In the genomic region with DNA sequence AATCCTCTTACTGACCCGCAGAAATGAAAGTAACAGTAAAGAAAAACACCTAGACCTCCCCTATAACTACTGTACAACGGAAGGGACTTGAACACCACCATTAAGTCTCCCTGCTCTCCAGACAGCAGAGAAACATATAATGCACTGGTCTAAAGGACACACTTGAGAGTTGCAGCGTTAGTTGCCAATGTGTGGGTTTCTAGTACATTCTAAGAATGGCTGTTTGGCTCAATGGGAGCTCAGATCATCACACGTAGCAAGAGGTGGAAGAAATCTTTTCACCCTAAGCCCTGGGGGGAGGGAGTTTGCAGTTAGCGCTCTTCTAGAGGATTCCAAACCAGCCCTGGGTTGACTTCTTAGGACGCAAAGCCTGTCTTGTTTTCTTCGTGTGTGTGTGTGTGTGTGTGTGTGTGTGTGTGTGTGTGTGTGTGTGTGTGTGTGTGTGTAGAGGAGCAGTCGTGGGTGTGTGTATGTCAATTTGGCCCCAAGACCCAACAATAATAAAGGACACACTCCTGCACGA, we compare ENCODE assay signal across 10 mouse cellular contexts. TPM values are rescaled to one million over a fixed set of nuclear protein-coding genes. Genes with fewer than 3 reads are reported as not detected.
A peak's percentile ranks its signal among the peaks of the same experiment; 100 is the strongest.
DNase-seq lines count a peak whose midpoint lies in the region; ATAC-seq and TF ChIP-seq lines count a peak whose summit lies in the region.
"Had no signal": no experiment of that assay in that cellular context is flagged by ENCODE, and none has a peak within 500 bp of the region (broad histone marks: within the 10 kb centered on the region; RNA-seq: fewer than 3 reads in every experiment).

No protein-coding gene starts in this region.

- 10% methylated on average over 9 of the region's 9 CpGs for WGBS in heart, embryonic 13.5 days
- WGBS in heart, postnatal 0 days = 18% methylated on average over 9 of the region's 9 CpGs
- 1% methylated on average over 9 of the region's 9 CpGs for WGBS in midbrain, embryonic 10.5 days

- ATAC-seq in heart, embryonic 13.5 days (ENCODE audit: extremely low read depth, insufficient number of reproducible peaks, low FRiP score, low TSS enrichment) = no peak
- ATAC-seq in heart, postnatal 0 days (ENCODE audit: insufficient read depth, low read depth) = no peak
- ATAC-seq: CD4-positive, CD25-positive, alpha-beta regulatory T cell, adult 4 months had no signal

- TF ChIP-seq EP300 in heart, postnatal 0 days (IDR thresholded peaks at IDR 0.05; ENCODE audit: low read depth) = no peak

- peak overlapping the region; percentile 83; the same call in 1 of the 2 replicates for H3K9ac ChIP-seq in heart, embryonic 13.5 days
- H3K9ac ChIP-seq in heart, postnatal 0 days (replicated peaks; ENCODE audit: low read depth, low read length) = no peak overlapping the region

- H3K36me3 ChIP-seq in heart, embryonic 13.5 days = 0 out of 2 replicates have a peak, but pooled peaks cover 8% of the 10 kb centered on the region
- H3K36me3 ChIP-seq in heart, postnatal 0 days (replicated peaks; ENCODE audit: control insufficient read depth, insufficient read depth, low read length) = no peaks in the 10 kb centered on the region
- no peaks in the 10 kb centered on the region for H3K36me3 ChIP-seq in midbrain, embryonic 10.5 days

- peaks cover 58% of the 10 kb centered on the region for H3K4me1 ChIP-seq in heart, embryonic 13.5 days
- H3K4me1 ChIP-seq in bone marrow macrophage, adult 2 months (ENCODE audit: control insufficient read depth, insufficient read depth, low read length) = peaks cover 24% of the 10 kb centered on the region
- H3K4me1 ChIP-seq in heart, postnatal 0 days (ENCODE audit: control insufficient read depth, insufficient read depth) = peaks cover 16% of the 10 kb centered on the region; the same call in 1 of the 2 replicates
- H3K4me1 ChIP-seq in midbrain, embryonic 10.5 days = peaks cover 58% of the 10 kb centered on the region

- peak overlapping the region; percentile 99 for H3K4me2 ChIP-seq in heart, embryonic 13.5 days
- H3K4me2 ChIP-seq in heart, postnatal 0 days (ENCODE audit: low read depth, low read length) = peak overlapping the region; percentile 88

- no peaks in the 10 kb centered on the region for H3K9me3 ChIP-seq in heart, embryonic 13.5 days
- no peaks in the 10 kb centered on the region for H3K9me3 ChIP-seq in heart, postnatal 0 days (replicated peaks; ENCODE audit: control insufficient read depth, low read length)
- H3K9me3 ChIP-seq in midbrain, embryonic 10.5 days (replicated peaks) = no peaks in the 10 kb centered on the region

- peaks cover 75% of the 10 kb centered on the region for H3K27me3 ChIP-seq in heart, embryonic 13.5 days (replicated peaks)
- peaks cover 57% of the 10 kb centered on the region for H3K27me3 ChIP-seq in heart, postnatal 0 days (ENCODE audit: control insufficient read depth, insufficient read depth, low read length)
- H3K27me3 ChIP-seq in midbrain, embryonic 10.5 days (ENCODE audit: low read depth, poor library complexity, severe bottlenecking) = peaks cover 87% of the 10 kb centered on the region

- H3K27ac ChIP-seq in heart, embryonic 13.5 days (replicated peaks) = no peak overlapping the region
- no peak overlapping the region for H3K27ac ChIP-seq in bone marrow macrophage, adult 2 months (ENCODE audit: insufficient read depth, low read depth, low read length)
- no peak overlapping the region for H3K27ac ChIP-seq in heart, postnatal 0 days (ENCODE audit: low read depth)
- H3K27ac ChIP-seq in midbrain, embryonic 10.5 days (replicated peaks) = no peak overlapping the region

- H3K4me3 ChIP-seq in heart, embryonic 13.5 days = peak overlapping the region; percentile 59
- peak overlapping the region; percentile 85 for H3K4me3 ChIP-seq in bone marrow macrophage, adult 2 months (ENCODE audit: insufficient read depth, low read length)
- H3K4me3 ChIP-seq in heart, postnatal 0 days (ENCODE audit: low read depth, low read length) = peak overlapping the region; percentile 53
- peak overlapping the region; percentile 68 for H3K4me3 ChIP-seq in midbrain, embryonic 10.5 days

- no peak for TF ChIP-seq CTCF in bone marrow macrophage, adult 2 months (IDR thresholded peaks at IDR 0.05; ENCODE audit: low read depth, low read length)
- no peak for TF ChIP-seq CTCF in heart, postnatal 0 days (IDR thresholded peaks at IDR 0.05; ENCODE audit: low read depth)

- TF ChIP-seq POLR2A in bone marrow macrophage, adult 2 months (IDR thresholded peaks at IDR 0.05; ENCODE audit: borderline replicate concordance, low read depth, low read length) = no peak

- DNase-seq in heart, adult 8-10 months (ENCODE audit: low spot score) = no peak
- DNase-seq in heart, postnatal 0 days (ENCODE audit: low spot score) = no peak
- peak; percentile 39 for DNase-seq in midbrain, embryonic 10.5 days (ENCODE audit: low spot score)
- no peak for DNase-seq in ovary, postnatal 36 days (ENCODE audit: low spot score)
- DNase-seq in right cerebral cortex, postnatal 36 days (ENCODE audit: low spot score in 2 of 2) = no peak
- no peak for DNase-seq in thymus, adult 18-20 months
- DNase-seq: cerebellum, adult 18-20 months had no signal

RNA-seq across cellular contexts. Expression of a gene that starts 2.7 kb away (rescaled TPM):
- polyA plus RNA-seq in heart, embryonic 13.5 days (2015; fragmentation: Nextera tagmentation; extraction: Ambion mirVana) = 5.1 and 5.3 TPM in 2 replicates
- 10 to 100 TPM in 3 of 4 experiments, 1 to 10 TPM in 1; 9.2 to 12.0 (median 10.9) TPM for total RNA-seq in heart, adult 8-10 months (2022)
- 166 TPM in 2 replicates for polyA plus RNA-seq in bone marrow macrophage, adult 2 months (2012; ENCODE audit: insufficient read depth, insufficient read length, missing spikeins)
- total RNA-seq in heart, postnatal 0 days (2014; rRNA removed; ENCODE audit: low replicate concordance) = 3.8 and 4.8 TPM in 2 replicates
- polyA plus RNA-seq in heart, postnatal 0 days (2015; fragmentation: Nextera tagmentation; extraction: Ambion mirVana) = 4.5 and 5.5 TPM in 2 replicates
- polyA plus RNA-seq in midbrain, embryonic 10.5 days (2016; fragmentation: Nextera tagmentation; extraction: Ambion mirVana) = 3.3 and 4.1 TPM in 2 replicates

RNA-seq across cellular contexts. Expression of a gene that starts 30.2 kb away (rescaled TPM):
- polyA plus RNA-seq in heart, embryonic 13.5 days (2015; fragmentation: Nextera tagmentation; extraction: Ambion mirVana) = 16.5 and 21.8 TPM in 2 replicates
- total RNA-seq in heart, adult 8-10 months (2022) = 10 to 100 TPM in 2 of 4 experiments, 1 to 10 TPM in 2; 6.6 to 13.3 (median 10.3) TPM
- not detected in 2 replicates for polyA plus RNA-seq in bone marrow macrophage, adult 2 months (2012; ENCODE audit: insufficient read depth, insufficient read length, missing spikeins)
- total RNA-seq in heart, postnatal 0 days (2014; rRNA removed; ENCODE audit: low replicate concordance) = 1.5 and 1.9 TPM in 2 replicates
- polyA plus RNA-seq in heart, postnatal 0 days (2015; fragmentation: Nextera tagmentation; extraction: Ambion mirVana) = 8.9 and 9.3 TPM in 2 replicates
- 0.35 TPM in 1 of 2 replicates, not detected in the other for polyA plus RNA-seq in midbrain, embryonic 10.5 days (2016; fragmentation: Nextera tagmentation; extraction: Ambion mirVana)
- polyA plus RNA-seq: CD4-positive, CD25-positive, alpha-beta regulatory T cell, adult 4 months had no signal

Comparison
In these comparisons a context has a peak if more than half of its experiments do, and no peak if none do; other contexts are left out.
1. RNA of a gene that starts 2.7 kb away (polyA plus RNA-seq): 166 TPM in bone marrow macrophage, adult 2 months; 5.1 to 5.3 TPM in heart, embryonic 13.5 days, 4.5 to 5.5 TPM in heart, postnatal 0 days and 3.3 to 4.1 TPM in midbrain, embryonic 10.5 days; every median in the first group is over 10 times any median in the second.
2. Peak in every context shown above with its lines, with median percentiles within 50 percentile points of each other: H3K4me3 ChIP-seq.